Mouse (Mus musculus): ENCODE measurements around the gene Cyp4a14. TPM values are rescaled to one million over a fixed set of nuclear protein-coding genes. Genes with fewer than 3 reads are reported as not detected.

Cyp4a14 gene
- 0.28 and 0.51 TPM in 2 replicates for polyA plus RNA-seq (2015; fragmentation: Nextera tagmentation; extraction: Ambion mirVana)

GRCm38 (mm10) chr4:115496001-115496400 lies at the start of gene Cyp4a14:
Gene Cyp4a14, minus strand, starts transcription at chr4:115496142.

GRCm38 (mm10) chr4:115518000-115518399 lies 22.1 kb upstream of the Cyp4a14 start, which contains the start of gene Cyp4a10:
Gene Cyp4a10, plus strand, starts transcription at chr4:115518264.

GRCm38 (mm10) chr4:115452304-115452703 lies 43.6 kb downstream of the Cyp4a14 start, which contains the start of gene Cyp4a30b:
Gene Cyp4a30b, plus strand, starts transcription at chr4:115452604.

Other genes starting within 250 kb of the Cyp4a14 start
- not detected in 2 replicates for gene Cyp4a12a, start 197.1 kb downstream of the Cyp4a14 start, polyA plus RNA-seq (2015; fragmentation: Nextera tagmentation; extraction: Ambion mirVana)
- gene Cyp4a12b, start 84.5 kb downstream of the Cyp4a14 start, polyA plus RNA-seq (2015; fragmentation: Nextera tagmentation; extraction: Ambion mirVana), result not detected in 2 replicates
- not detected in 2 replicates for gene Cyp4a30b, start 43.5 kb downstream of the Cyp4a14 start, polyA plus RNA-seq (2015; fragmentation: Nextera tagmentation; extraction: Ambion mirVana)
- gene Cyp4a10, start 22.1 kb upstream of the Cyp4a14 start, polyA plus RNA-seq (2015; fragmentation: Nextera tagmentation; extraction: Ambion mirVana), result 0.12 and 0.19 TPM in 2 replicates
- gene Cyp4a31, start 67.5 kb upstream of the Cyp4a14 start, polyA plus RNA-seq (2015; fragmentation: Nextera tagmentation; extraction: Ambion mirVana), result not detected in 2 replicates
- not detected in 2 replicates for gene Cyp4a32, start 104.8 kb upstream of the Cyp4a14 start, polyA plus RNA-seq (2015; fragmentation: Nextera tagmentation; extraction: Ambion mirVana)
- 8.1 and 14.9 TPM in 2 replicates for gene Cyp4b1, start 151.6 kb upstream of the Cyp4a14 start, polyA plus RNA-seq (2015; fragmentation: Nextera tagmentation; extraction: Ambion mirVana)
- gene Efcab14, start 241.6 kb upstream of the Cyp4a14 start, polyA plus RNA-seq (2015; fragmentation: Nextera tagmentation; extraction: Ambion mirVana), result 21.4 and 23.9 TPM in 2 replicates